Mouse (Mus musculus): ENCODE measurements at regions not wholly inside any gene's neighbourhood (a gene's known extent, or its start where the extent isn't known, plus 50 kb on each side); places are given as distances from the start of the nearest gene placed in this dataset.

- ATAC-seq = no peak
Observed at GRCm38 (mm10) chr2:137575750-137576149, 459.3 kb upstream of the Jag1 start.

GRCm38 (mm10) chr2:137574845-137575449 lies 458.5 kb upstream of the Jag1 start:
- H3K4me2 ChIP-seq (ENCODE audit: low read length) = no peak overlapping the region
- H3K9me3 ChIP-seq (replicated peaks; ENCODE audit: control insufficient read depth, low read length, poor library complexity, severe bottlenecking) = no peaks in the 10 kb centered on the region
- no peak overlapping the region for H3K27ac ChIP-seq (ENCODE audit: low read length)
- H3K27me3 ChIP-seq (ENCODE audit: control insufficient read depth, insufficient read depth, low read depth, low read length) = no peaks in the 10 kb centered on the region
- no peaks in the 10 kb centered on the region for H3K36me3 ChIP-seq (ENCODE audit: control insufficient read depth, insufficient read depth, low read length)
- no peak overlapping the region for H3K4me3 ChIP-seq (ENCODE audit: low read depth, low read length)
- H3K4me1 ChIP-seq (ENCODE audit: control insufficient read depth, insufficient read depth, low read length) = no peaks in the 10 kb centered on the region
- 59% methylated on average over 4 of the region's 4 CpGs for WGBS
- ATAC-seq = no peak
- no peak overlapping the region for H3K9ac ChIP-seq (ENCODE audit: low read depth, low read length)

More at GRCm38 (mm10) chr2:137575750-137576149, 459.3 kb upstream of the Jag1 start:
- H3K36me3 ChIP-seq (ENCODE audit: control insufficient read depth, insufficient read depth, low read length) = no peaks in the 10 kb centered on the region
- H3K9me3 ChIP-seq (replicated peaks; ENCODE audit: control insufficient read depth, low read length, poor library complexity, severe bottlenecking) = no peaks in the 10 kb centered on the region
- H3K9ac ChIP-seq (ENCODE audit: low read depth, low read length) = no peak overlapping the region
- WGBS = 71% methylated on average over 3 of the region's 3 CpGs
- no peaks in the 10 kb centered on the region for H3K4me1 ChIP-seq (ENCODE audit: control insufficient read depth, insufficient read depth, low read length)
- no peak overlapping the region for H3K4me2 ChIP-seq (ENCODE audit: low read length)
- no peak overlapping the region for H3K4me3 ChIP-seq (ENCODE audit: low read depth, low read length)
- H3K27me3 ChIP-seq (ENCODE audit: control insufficient read depth, insufficient read depth, low read depth, low read length) = no peaks in the 10 kb centered on the region
- H3K27ac ChIP-seq (ENCODE audit: low read length) = no peak overlapping the region

GRCm38 (mm10) chr2:137571146-137571545 lies 454.7 kb upstream of the Jag1 start:
- Histone ChIP-seq H3K4me1 (ENCODE audit: control insufficient read depth, insufficient read depth, low read length) (no peaks in the 10 kb centered on the region), H3K27ac (ENCODE audit: low read length) (no peak overlapping the region), H3K9ac (ENCODE audit: low read depth, low read length) (no peak overlapping the region), H3K9me3 (replicated peaks; ENCODE audit: control insufficient read depth, low read length, poor library complexity, severe bottlenecking) (no peaks in the 10 kb centered on the region), H3K4me3 (ENCODE audit: low read depth, low read length) (no peak overlapping the region), H3K4me2 (ENCODE audit: low read length) (no peak overlapping the region), H3K36me3 (ENCODE audit: control insufficient read depth, insufficient read depth, low read length) (no peaks in the 10 kb centered on the region), H3K27me3 (ENCODE audit: control insufficient read depth, insufficient read depth, low read depth, low read length) (no peaks in the 10 kb centered on the region)
- WGBS = 93% methylated on average over 1 of the region's 1 CpGs
- no peak for ATAC-seq

- Histone ChIP-seq H3K27ac (ENCODE audit: low read length) (no peak overlapping the region), H3K9me3 (replicated peaks; ENCODE audit: control insufficient read depth, low read length, poor library complexity, severe bottlenecking) (no peaks in the 10 kb centered on the region), H3K4me1 (ENCODE audit: control insufficient read depth, insufficient read depth, low read length) (no peaks in the 10 kb centered on the region), H3K9ac (ENCODE audit: low read depth, low read length) (no peak overlapping the region), H3K27me3 (ENCODE audit: control insufficient read depth, insufficient read depth, low read depth, low read length) (no peaks in the 10 kb centered on the region), H3K4me2 (ENCODE audit: low read length) (no peak overlapping the region), H3K4me3 (ENCODE audit: low read depth, low read length) (no peak overlapping the region), H3K36me3 (ENCODE audit: control insufficient read depth, insufficient read depth, low read length) (no peaks in the 10 kb centered on the region)
- WGBS = 90% methylated on average over 3 of the region's 3 CpGs
- ATAC-seq = no peak
Observed at GRCm38 (mm10) chr2:137566619-137567018, 450.2 kb upstream of the Jag1 start.

- Histone ChIP-seq H3K4me3 (ENCODE audit: low read depth, low read length) (no peak overlapping the region), H3K9me3 (replicated peaks; ENCODE audit: control insufficient read depth, low read length, poor library complexity, severe bottlenecking) (no peaks in the 10 kb centered on the region), H3K4me1 (ENCODE audit: control insufficient read depth, insufficient read depth, low read length) (peaks cover 5% of the 10 kb centered on the region), H3K9ac (ENCODE audit: low read depth, low read length) (no peak overlapping the region), H3K27ac (ENCODE audit: low read length) (no peak overlapping the region), H3K36me3 (ENCODE audit: control insufficient read depth, insufficient read depth, low read length) (no peaks in the 10 kb centered on the region), H3K4me2 (ENCODE audit: low read length) (no peak overlapping the region), H3K27me3 (ENCODE audit: control insufficient read depth, insufficient read depth, low read depth, low read length) (no peaks in the 10 kb centered on the region)
- ATAC-seq = no peak
- WGBS = 90% methylated on average over 5 of the region's 5 CpGs
Observed at GRCm38 (mm10) chr2:137564064-137564624, 447.7 kb upstream of the Jag1 start.

- Histone ChIP-seq H3K4me2 (ENCODE audit: low read length) (no peak overlapping the region), H3K27me3 (ENCODE audit: control insufficient read depth, insufficient read depth, low read depth, low read length) (no peaks in the 10 kb centered on the region), H3K9ac (ENCODE audit: low read depth, low read length) (no peak overlapping the region), H3K9me3 (replicated peaks; ENCODE audit: control insufficient read depth, low read length, poor library complexity, severe bottlenecking) (no peaks in the 10 kb centered on the region), H3K4me1 (ENCODE audit: control insufficient read depth, insufficient read depth, low read length) (peaks cover 5% of the 10 kb centered on the region), H3K27ac (ENCODE audit: low read length) (0 out of 2 replicates have a peak overlapping the region, but pooled peaks have one; percentile 58), H3K36me3 (ENCODE audit: control insufficient read depth, insufficient read depth, low read length) (no peaks in the 10 kb centered on the region), H3K4me3 (ENCODE audit: low read depth, low read length) (no peak overlapping the region)
- ATAC-seq = peak; percentile 96
- 19% methylated on average over 4 of the region's 4 CpGs for WGBS
Observed at GRCm38 (mm10) chr2:137560366-137560765, 443.9 kb upstream of the Jag1 start.

- Histone ChIP-seq H3K36me3 (ENCODE audit: control insufficient read depth, insufficient read depth, low read length) (no peaks in the 10 kb centered on the region), H3K4me1 (ENCODE audit: control insufficient read depth, insufficient read depth, low read length) (no peaks in the 10 kb centered on the region), H3K9me3 (replicated peaks; ENCODE audit: control insufficient read depth, low read length, poor library complexity, severe bottlenecking) (peaks cover 2% of the 10 kb centered on the region; the same call in 1 of the 2 replicates), H3K4me2 (ENCODE audit: low read length) (no peak overlapping the region), H3K27me3 (ENCODE audit: control insufficient read depth, insufficient read depth, low read depth, low read length) (no peaks in the 10 kb centered on the region), H3K9ac (ENCODE audit: low read depth, low read length) (no peak overlapping the region), H3K27ac (ENCODE audit: low read length) (no peak overlapping the region), H3K4me3 (ENCODE audit: low read depth, low read length) (no peak overlapping the region)
- no peak for ATAC-seq
- WGBS = 94% methylated on average over 2 of the region's 2 CpGs
Observed at GRCm38 (mm10) chr2:137553871-137554270, 437.4 kb upstream of the Jag1 start.

- WGBS = 63% methylated on average over 2 of the region's 2 CpGs
- Histone ChIP-seq H3K4me3 (ENCODE audit: low read depth, low read length) (no peak overlapping the region), H3K4me1 (ENCODE audit: control insufficient read depth, insufficient read depth, low read length) (no peaks in the 10 kb centered on the region), H3K27ac (ENCODE audit: low read length) (no peak overlapping the region), H3K9ac (ENCODE audit: low read depth, low read length) (no peak overlapping the region), H3K36me3 (ENCODE audit: control insufficient read depth, insufficient read depth, low read length) (no peaks in the 10 kb centered on the region), H3K27me3 (ENCODE audit: control insufficient read depth, insufficient read depth, low read depth, low read length) (no peaks in the 10 kb centered on the region), H3K9me3 (replicated peaks; ENCODE audit: control insufficient read depth, low read length, poor library complexity, severe bottlenecking) (no peaks in the 10 kb centered on the region), H3K4me2 (ENCODE audit: low read length) (no peak overlapping the region)
- no peak for ATAC-seq
Observed at GRCm38 (mm10) chr2:137536581-137536980, 420.1 kb upstream of the Jag1 start.

- Histone ChIP-seq H3K27me3 (ENCODE audit: control insufficient read depth, insufficient read depth, low read depth, low read length) (no peaks in the 10 kb centered on the region), H3K4me1 (ENCODE audit: control insufficient read depth, insufficient read depth, low read length) (no peaks in the 10 kb centered on the region), H3K4me2 (ENCODE audit: low read length) (no peak overlapping the region), H3K27ac (ENCODE audit: low read length) (no peak overlapping the region), H3K36me3 (ENCODE audit: control insufficient read depth, insufficient read depth, low read length) (no peaks in the 10 kb centered on the region), H3K9me3 (replicated peaks; ENCODE audit: control insufficient read depth, low read length, poor library complexity, severe bottlenecking) (no peaks in the 10 kb centered on the region), H3K9ac (ENCODE audit: low read depth, low read length) (no peak overlapping the region), H3K4me3 (ENCODE audit: low read depth, low read length) (no peak overlapping the region)
- ATAC-seq = no peak
- 81% methylated on average over 2 of the region's 2 CpGs for WGBS
Observed at GRCm38 (mm10) chr2:137516271-137516670, 399.8 kb upstream of the Jag1 start.
